Mouse (Mus musculus) common myeloid progenitor, adult 5-6 weeks (primary cell): ENCODE measurements around the gene Slc5a4a. TPM values are rescaled to one million over a fixed set of nuclear protein-coding genes. Genes with fewer than 3 reads are reported as not detected.

Source experiments
- ATAC-seq: replicated peaks from 2 replicates; pipeline ENCODE4 v1.8.0; 2016; ENCODE audit warnings: low read depth, mild to moderate bottlenecking, moderate TSS enrichment, inconsistent platforms; ENCODE audit not compliant: poor library complexity, severe bottlenecking
- total RNA-seq: library from RNA; stranded (forward); fragments of 200-1000, 187-1606 nt; gene quantifications from 2 replicates; pipeline ENCODE4 v1.2.3, GENCODE M21; 2017

Slc5a4a gene
- total RNA-seq, 1 experiment from 2014 or later = not detected

DNA sequence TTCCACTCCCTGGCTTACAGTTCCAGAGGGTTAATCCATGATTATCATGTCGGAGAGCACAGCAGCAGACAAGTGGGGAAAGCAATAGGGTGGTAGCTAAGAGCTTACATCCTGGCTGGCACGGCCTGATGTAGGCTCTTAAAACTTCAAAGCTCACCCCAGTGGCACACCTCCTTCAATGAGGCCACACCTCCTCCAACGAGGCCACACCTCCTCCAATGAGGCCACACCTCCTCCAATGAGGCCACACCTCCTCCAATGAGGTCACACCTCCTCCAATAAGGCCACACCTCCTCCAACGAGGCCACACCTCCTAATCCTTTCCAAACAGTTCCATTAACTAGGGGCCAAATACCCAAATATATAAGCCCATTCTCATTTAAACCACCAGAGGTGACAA lies 66.9 kb downstream of the Slc5a4a start:
- ATAC-seq = no peak

DNA sequence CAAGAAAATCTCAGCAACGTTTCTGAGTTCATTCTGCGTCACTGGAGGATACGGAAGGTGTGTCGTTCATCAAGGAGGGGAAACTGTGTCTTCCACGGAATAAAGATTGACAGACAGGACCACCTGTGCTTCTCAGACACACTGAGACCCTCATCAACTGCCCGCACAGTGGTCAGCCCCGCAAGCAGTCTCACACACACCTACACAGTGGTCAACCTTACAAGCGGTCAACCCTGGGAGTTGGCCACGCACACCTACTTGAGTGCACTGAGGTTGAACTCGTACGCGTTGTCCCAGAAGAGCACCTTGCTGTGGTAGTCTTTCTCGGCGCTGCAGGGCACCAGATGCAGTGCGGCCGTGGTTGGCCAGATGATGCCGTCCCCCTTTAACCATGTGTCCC lies 69.8 kb downstream of the Slc5a4a start:
- no peak for ATAC-seq

DNA sequence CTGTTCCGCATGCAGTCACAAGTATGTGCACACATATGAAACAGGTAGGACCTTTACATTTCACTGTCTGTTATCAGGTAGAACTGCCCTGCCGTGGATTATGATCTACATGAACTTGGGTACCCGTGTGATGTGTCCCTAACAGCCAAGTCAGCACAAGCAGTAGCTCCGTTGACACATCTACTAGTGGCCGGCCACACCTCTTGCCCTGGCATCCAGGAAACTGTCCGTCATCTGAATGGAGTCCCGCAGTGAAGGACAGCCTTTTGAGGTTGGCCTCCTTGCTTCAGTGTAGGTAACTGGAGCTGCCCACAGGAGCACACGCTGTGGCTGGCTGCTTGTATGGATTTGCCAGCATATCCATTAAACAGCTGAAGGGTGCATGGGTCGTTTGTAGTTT lies 71.0 kb downstream of the Slc5a4a start:
- ATAC-seq = no peak

DNA sequence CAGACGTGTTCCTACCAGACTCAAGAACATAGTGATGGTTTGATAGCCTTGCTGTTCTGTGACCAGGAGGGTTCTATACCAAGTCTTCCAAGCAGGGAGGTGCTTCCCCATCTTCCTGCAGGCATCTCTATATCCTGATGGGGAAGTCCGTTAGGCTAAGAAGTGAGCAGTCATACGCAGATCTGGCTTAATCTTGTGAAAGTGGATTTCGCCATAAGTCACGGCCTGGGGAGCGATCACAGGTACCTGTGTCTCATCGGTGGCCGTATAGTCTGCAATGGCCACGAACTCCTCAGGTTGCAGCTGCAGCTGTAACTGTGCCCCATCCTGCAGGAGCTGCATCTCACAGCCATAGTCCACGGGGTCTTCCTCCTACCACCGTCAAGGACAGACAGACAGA lies 78.7 kb downstream of the Slc5a4a start:
- no peak for ATAC-seq

DNA sequence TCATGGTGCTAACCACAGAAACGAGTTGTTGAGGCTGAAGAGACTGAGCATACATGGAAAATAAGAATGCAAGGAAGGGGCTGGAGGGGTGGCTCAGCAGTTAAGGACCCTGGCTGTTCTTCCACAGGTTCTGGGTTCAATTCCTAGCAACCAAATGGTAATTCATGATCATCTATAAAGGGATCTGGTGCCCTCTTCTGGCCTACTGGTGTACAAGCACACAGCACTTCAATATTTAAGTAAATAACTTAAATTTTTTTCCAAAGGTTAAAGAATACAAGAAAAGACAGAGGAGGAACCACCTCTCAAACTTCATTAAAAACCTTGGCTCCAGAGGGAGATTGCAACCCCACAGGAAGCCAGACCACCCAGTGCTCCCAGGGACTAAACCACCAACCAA lies 82.4 kb downstream of the Slc5a4a start:
- ATAC-seq = no peak

DNA sequence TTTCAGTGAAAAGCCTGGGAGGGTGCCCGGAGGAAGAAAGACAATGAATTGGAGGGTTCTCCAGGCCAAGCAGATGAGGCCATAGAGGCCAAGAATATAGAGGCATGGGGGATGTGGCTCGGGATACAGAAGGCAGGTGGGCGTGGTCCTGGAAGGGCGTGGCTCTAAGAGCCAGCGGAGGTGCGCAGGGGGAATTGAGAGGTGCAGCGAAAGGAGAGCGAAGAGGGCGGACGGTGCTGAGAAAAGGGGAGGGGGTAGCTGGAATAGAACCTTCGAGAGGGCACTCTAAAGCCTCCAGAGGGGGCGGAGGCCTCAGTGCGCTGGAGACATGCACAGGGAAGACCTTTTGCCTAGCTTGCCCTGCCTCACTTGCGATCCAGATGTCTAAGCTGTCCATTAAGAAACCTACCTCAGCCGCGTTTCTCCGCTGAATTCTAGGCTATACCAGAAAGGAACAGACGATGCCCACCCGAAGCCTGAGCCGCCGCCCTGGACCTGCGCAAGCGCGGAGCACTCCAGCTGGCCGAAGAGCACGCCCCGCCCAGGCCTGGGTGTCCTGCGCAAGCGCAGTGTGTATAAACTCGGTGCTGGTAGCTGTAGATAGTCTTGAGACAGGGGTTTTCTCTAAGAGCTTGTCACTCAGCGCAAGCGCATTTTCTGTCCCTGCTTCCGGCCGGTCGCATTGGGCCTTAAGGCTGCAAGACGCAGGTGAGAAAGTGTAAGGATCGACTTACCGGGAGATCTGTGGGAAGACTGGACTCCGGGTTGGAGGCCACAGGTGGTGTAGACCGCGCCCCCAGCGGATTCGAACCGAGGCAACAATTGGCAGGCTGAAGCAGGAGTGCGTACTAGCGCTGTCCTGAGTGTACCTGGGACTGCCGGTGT lies 90.3 kb downstream of the Slc5a4a start, which contains the start of gene Prmt2:
Gene Prmt2, minus strand, starts transcription at position 525 of the 885 bp plus-strand sequence.
- peak; percentile 95 for ATAC-seq

Other genes with a start within 250 kb of the Slc5a4a start
- gene Smarcb1, start 225.8 kb upstream of the Slc5a4a start, total RNA-seq = 76.4 and 88.3 TPM in 2 replicates
- gene Chchd10, start 214.3 kb upstream of the Slc5a4a start, total RNA-seq = 39.6 and 50.1 TPM in 2 replicates
- gene Mmp11, start 211.0 kb upstream of the Slc5a4a start, total RNA-seq = 1.6 TPM in 1 of 2 replicates, not detected in the other
- gene Gm867, start 206.8 kb upstream of the Slc5a4a start, total RNA-seq = not detected in 2 replicates
- not detected in 2 replicates for gene Vpreb3, start 204.4 kb upstream of the Slc5a4a start, total RNA-seq
- 0.46 TPM in 1 of 2 replicates, not detected in the other for gene Gm5134, start 192.9 kb upstream of the Slc5a4a start, total RNA-seq
- gene Zfp280b, start 114.8 kb upstream of the Slc5a4a start, total RNA-seq = 10.1 and 13.1 TPM in 2 replicates
- not detected in 2 replicates for gene Slc5a4b, start 36.5 kb upstream of the Slc5a4a start, total RNA-seq
- gene Prmt2, start 90.4 kb downstream of the Slc5a4a start, total RNA-seq = 1.5 and 2.1 TPM in 2 replicates
- gene S100b, start 106.4 kb downstream of the Slc5a4a start, total RNA-seq = not detected in 2 replicates
- gene Dip2a, start 197.8 kb downstream of the Slc5a4a start, total RNA-seq = 2.6 and 3.1 TPM in 2 replicates